Mouse (Mus musculus): ENCODE results near the gene Spsb1. TPM values are rescaled to one million over a fixed set of nuclear protein-coding genes. Genes with fewer than 3 reads are reported as not detected.

Spsb1 gene
- polyA plus RNA-seq, 1 experiment, result 0.75 TPM

DNA sequence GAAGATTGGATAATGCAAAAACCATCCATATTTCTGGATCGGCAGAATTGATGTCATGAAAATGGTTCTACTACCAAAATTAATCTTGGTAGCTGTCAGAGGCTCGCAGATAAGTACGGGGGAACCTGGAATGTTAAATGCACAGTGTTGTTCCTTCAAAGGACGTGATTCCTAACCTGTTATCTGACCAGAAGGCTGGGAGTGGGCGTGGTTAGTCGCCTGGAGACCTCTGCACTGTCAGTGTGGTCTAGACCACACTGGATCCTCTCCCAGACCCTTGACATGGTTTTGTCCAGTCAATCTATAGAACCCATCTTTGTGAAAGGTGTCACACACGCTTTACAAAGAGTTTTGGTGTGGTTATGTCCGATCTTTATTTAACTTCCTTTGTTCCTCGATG is 16.6 kb upstream of the Spsb1 start:
- Histone ChIP-seq H3K4me3 (replicated peaks) (no peak overlapping the region), H3K36me3 (replicated peaks; ENCODE audit: low read length) (no peaks in the 10 kb centered on the region), H3K9me3 (no peaks in the 10 kb centered on the region), H3K27me3 (replicated peaks) (peaks cover 36% of the 10 kb centered on the region), H3K4me1 (peaks cover 21% of the 10 kb centered on the region)
- TF ChIP-seq FLI1 (IDR thresholded peaks at IDR 0.05; ENCODE audit: low read length), result no peak

- peaks cover 59% of the 10 kb centered on the region for H3K27me3 ChIP-seq (replicated peaks)
- H3K4me3 ChIP-seq (replicated peaks), result no peak overlapping the region
- TF ChIP-seq FLI1 (IDR thresholded peaks at IDR 0.05; ENCODE audit: low read length), result no peak
- H3K4me1 ChIP-seq, result peaks cover 15% of the 10 kb centered on the region
- H3K36me3 ChIP-seq (replicated peaks; ENCODE audit: low read length), result no peaks in the 10 kb centered on the region
- H3K9me3 ChIP-seq, result peaks cover 2% of the 10 kb centered on the region
Observed at GRCm38 (mm10) chr4:149968526-149968925, 13.7 kb upstream of the Spsb1 start.

DNA sequence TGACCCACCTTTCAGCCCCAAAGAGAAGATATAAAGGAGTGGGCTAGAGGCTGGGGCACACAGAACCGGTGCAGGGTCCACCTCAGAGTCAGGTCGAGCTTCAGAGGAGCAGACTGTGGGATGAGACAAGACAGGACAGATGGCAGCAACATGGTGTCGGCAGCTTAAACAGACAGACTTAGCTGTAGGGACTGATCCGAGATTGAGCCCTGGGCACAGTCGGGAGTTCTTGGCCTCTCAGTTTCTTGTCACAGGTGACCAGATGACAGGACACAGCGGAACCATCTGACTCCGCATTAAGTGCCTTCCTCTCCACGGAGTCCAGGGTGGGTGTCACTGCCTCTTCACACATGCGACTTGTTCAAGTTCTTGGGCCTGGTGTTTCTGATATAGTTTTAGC is 12.1 kb upstream of the Spsb1 start:
- peaks cover 56% of the 10 kb centered on the region for H3K27me3 ChIP-seq (replicated peaks)
- peaks cover 15% of the 10 kb centered on the region for H3K4me1 ChIP-seq
- TF ChIP-seq FLI1 (IDR thresholded peaks at IDR 0.05; ENCODE audit: low read length) (no peak), GATA1 (IDR thresholded peaks at IDR 0.05; ENCODE audit: borderline replicate concordance, low read length) (no peak)
- no peak overlapping the region for H3K4me3 ChIP-seq (replicated peaks)
- no peaks in the 10 kb centered on the region for H3K36me3 ChIP-seq (replicated peaks; ENCODE audit: low read length)
- peaks cover 8% of the 10 kb centered on the region for H3K9me3 ChIP-seq

DNA sequence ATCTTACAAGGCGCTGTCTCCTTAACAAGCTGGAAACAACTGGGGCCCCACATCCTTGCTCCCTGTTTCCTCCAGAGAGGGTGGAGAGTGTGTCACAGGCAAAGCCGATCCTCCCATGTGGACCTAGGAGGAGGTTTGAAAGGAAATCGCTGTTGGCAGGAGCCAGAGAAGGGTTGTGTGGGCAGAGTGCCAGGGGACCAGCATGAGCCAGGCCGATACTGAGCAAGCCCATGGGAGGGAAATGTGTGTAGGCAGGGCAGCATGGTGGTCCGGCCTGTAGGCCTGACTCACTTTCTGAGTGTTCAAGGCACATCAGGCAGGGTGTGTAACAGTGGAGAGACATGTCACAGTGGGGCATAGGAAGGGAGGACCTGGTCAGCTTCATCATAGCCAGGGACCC is 11.4 kb upstream of the Spsb1 start:
- Histone ChIP-seq H3K4me3 (replicated peaks) (no peak overlapping the region), H3K36me3 (replicated peaks; ENCODE audit: low read length) (no peaks in the 10 kb centered on the region), H3K9me3 (peaks cover 8% of the 10 kb centered on the region), H3K4me1 (peaks cover 15% of the 10 kb centered on the region), H3K27me3 (replicated peaks) (peaks cover 56% of the 10 kb centered on the region)
- TF ChIP-seq GATA1 (IDR thresholded peaks at IDR 0.05; ENCODE audit: borderline replicate concordance, low read length) (no peak), FLI1 (IDR thresholded peaks at IDR 0.05; ENCODE audit: low read length) (no peak)

DNA sequence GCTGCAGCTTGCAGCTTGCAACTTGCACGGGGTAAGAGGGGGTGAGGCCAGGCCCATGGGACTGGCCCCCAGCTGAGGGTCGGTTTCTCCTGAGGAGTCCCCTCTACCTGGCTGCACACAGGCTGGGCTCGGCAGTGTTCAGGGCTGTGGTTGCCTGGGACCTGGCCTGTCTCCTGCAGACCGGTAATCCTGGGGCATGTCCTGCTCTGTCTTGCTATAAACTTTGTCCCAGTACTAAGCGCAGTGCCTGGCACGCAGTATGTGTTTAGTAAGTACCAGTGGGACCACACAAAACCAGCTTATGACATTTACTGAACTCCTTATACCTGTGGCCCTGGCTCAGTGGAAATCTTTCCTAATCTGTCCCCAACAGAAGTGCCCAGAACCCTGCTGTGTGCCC is 10.8 kb upstream of the Spsb1 start:
- no peak overlapping the region for H3K4me3 ChIP-seq (replicated peaks)
- H3K4me1 ChIP-seq, result peaks cover 15% of the 10 kb centered on the region
- TF ChIP-seq GATA1 (IDR thresholded peaks at IDR 0.05; ENCODE audit: borderline replicate concordance, low read length), result no peak
- TF ChIP-seq FLI1 (IDR thresholded peaks at IDR 0.05; ENCODE audit: low read length), result no peak
- H3K9me3 ChIP-seq, result peaks cover 8% of the 10 kb centered on the region
- H3K36me3 ChIP-seq (replicated peaks; ENCODE audit: low read length), result no peaks in the 10 kb centered on the region
- peaks cover 58% of the 10 kb centered on the region for H3K27me3 ChIP-seq (replicated peaks)

GRCm38 (mm10) chr4:149965242-149965641 is 10.4 kb upstream of the Spsb1 start:
- H3K36me3 ChIP-seq (replicated peaks; ENCODE audit: low read length), result no peaks in the 10 kb centered on the region
- peaks cover 15% of the 10 kb centered on the region for H3K4me1 ChIP-seq
- H3K4me3 ChIP-seq (replicated peaks), result no peak overlapping the region
- peaks cover 58% of the 10 kb centered on the region for H3K27me3 ChIP-seq (replicated peaks)
- TF ChIP-seq GATA1 (IDR thresholded peaks at IDR 0.05; ENCODE audit: borderline replicate concordance, low read length) (no peak), FLI1 (IDR thresholded peaks at IDR 0.05; ENCODE audit: low read length) (no peak)
- peaks cover 8% of the 10 kb centered on the region for H3K9me3 ChIP-seq

DNA sequence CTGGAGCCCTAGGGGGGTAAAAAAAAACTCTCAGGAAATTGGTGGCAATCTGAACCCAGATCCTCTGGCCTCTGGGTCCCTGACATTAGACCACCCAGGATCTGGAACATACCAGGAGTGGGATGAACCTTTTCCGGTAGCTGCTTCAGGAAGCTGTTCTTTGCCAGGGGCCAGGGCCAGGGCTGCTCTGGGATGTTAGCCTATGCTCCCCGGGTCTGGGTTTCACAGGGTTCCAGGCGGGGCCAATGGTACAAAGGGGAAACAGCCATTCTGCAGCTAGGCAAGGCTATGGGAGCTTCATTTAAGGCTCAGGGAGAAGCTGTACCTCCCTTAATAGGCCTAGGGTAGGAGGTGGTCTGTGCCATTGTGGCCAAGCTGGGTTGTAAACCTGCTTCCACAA is 9.9 kb upstream of the Spsb1 start:
- Histone ChIP-seq H3K4me1 (peaks cover 15% of the 10 kb centered on the region), H3K9me3 (peaks cover 8% of the 10 kb centered on the region), H3K4me3 (replicated peaks) (no peak overlapping the region), H3K27me3 (replicated peaks) (peaks cover 55% of the 10 kb centered on the region), H3K36me3 (replicated peaks; ENCODE audit: low read length) (no peaks in the 10 kb centered on the region)
- no peak for TF ChIP-seq FLI1 (IDR thresholded peaks at IDR 0.05; ENCODE audit: low read length)
- TF ChIP-seq GATA1 (IDR thresholded peaks at IDR 0.05; ENCODE audit: borderline replicate concordance, low read length), result no peak

- Histone ChIP-seq H3K27me3 (replicated peaks) (peaks cover 52% of the 10 kb centered on the region), H3K4me3 (replicated peaks) (no peak overlapping the region), H3K4me1 (peaks cover 13% of the 10 kb centered on the region), H3K36me3 (replicated peaks; ENCODE audit: low read length) (no peaks in the 10 kb centered on the region), H3K9me3 (peaks cover 8% of the 10 kb centered on the region)
- TF ChIP-seq GATA1 (IDR thresholded peaks at IDR 0.05; ENCODE audit: borderline replicate concordance, low read length) (no peak), FLI1 (IDR thresholded peaks at IDR 0.05; ENCODE audit: low read length) (no peak)
Observed at GRCm38 (mm10) chr4:149964285-149964684, 9.4 kb upstream of the Spsb1 start.

DNA sequence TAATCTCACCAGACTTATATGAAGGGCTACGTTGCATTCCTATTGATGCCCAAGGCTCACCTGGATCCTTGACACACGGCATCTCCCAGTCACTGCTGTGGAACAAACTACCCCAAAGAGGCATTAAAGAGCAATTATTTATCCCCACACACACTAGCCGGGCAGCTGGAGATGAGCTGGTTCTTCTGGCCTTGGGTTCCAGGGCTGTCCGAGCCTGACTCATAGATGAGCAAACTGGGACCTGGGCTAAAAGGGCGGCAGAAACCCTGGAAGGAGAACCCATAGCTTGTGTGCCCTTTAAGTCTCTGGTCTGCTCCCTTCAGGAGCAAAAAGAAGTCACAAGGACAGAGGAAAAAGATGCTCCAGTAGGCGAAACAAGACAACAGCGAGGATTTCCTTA is 5.5 kb upstream of the Spsb1 start:
- no peak for TF ChIP-seq GATA1 (IDR thresholded peaks at IDR 0.05; ENCODE audit: borderline replicate concordance, low read length)
- no peak for TF ChIP-seq FLI1 (IDR thresholded peaks at IDR 0.05; ENCODE audit: low read length)
- H3K4me1 ChIP-seq, result peaks cover 6% of the 10 kb centered on the region
- H3K36me3 ChIP-seq (replicated peaks; ENCODE audit: low read length), result no peaks in the 10 kb centered on the region
- peaks cover 8% of the 10 kb centered on the region for H3K9me3 ChIP-seq
- no peak overlapping the region for H3K4me3 ChIP-seq (replicated peaks)
- H3K27me3 ChIP-seq (replicated peaks), result peaks cover 46% of the 10 kb centered on the region

DNA sequence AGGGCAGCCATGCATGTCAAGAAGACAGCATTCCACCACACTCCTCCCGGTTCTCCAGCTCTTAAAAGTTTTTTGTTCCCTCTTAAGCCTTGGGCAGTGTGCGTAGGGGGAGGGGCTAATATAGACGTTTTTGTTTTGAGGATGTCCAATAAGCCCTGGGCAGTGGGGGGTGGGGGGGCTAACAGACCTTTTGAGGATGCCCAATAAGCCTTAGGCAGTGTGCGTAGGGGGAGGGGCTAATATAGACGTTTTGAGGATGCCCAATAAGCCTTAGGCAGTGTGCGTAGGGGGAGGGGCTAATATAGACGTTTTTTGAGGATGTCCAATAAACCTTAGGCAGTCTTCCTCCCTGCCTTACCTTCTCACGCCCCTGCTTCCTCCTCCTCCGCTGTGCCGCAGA is 5.0 kb upstream of the Spsb1 start:
- Histone ChIP-seq H3K4me1 (peaks cover 11% of the 10 kb centered on the region), H3K27me3 (replicated peaks) (peaks cover 45% of the 10 kb centered on the region), H3K4me3 (replicated peaks) (no peak overlapping the region), H3K36me3 (replicated peaks; ENCODE audit: low read length) (no peaks in the 10 kb centered on the region), H3K9me3 (peaks cover 8% of the 10 kb centered on the region)
- no peak for TF ChIP-seq GATA1 (IDR thresholded peaks at IDR 0.05; ENCODE audit: borderline replicate concordance, low read length)
- no peak for TF ChIP-seq FLI1 (IDR thresholded peaks at IDR 0.05; ENCODE audit: low read length)

- Histone ChIP-seq H3K4me3 (replicated peaks) (no peak overlapping the region), H3K36me3 (replicated peaks; ENCODE audit: low read length) (no peaks in the 10 kb centered on the region), H3K27me3 (replicated peaks) (peaks cover 49% of the 10 kb centered on the region), H3K9me3 (peaks cover 6% of the 10 kb centered on the region), H3K4me1 (peaks cover 24% of the 10 kb centered on the region)
- TF ChIP-seq GATA1 (IDR thresholded peaks at IDR 0.05; ENCODE audit: borderline replicate concordance, low read length) (no peak), FLI1 (IDR thresholded peaks at IDR 0.05; ENCODE audit: low read length) (no peak)
Observed at GRCm38 (mm10) chr4:149958566-149958965, 3.7 kb upstream of the Spsb1 start.
